In genomic region chr3:9365791-9366190, GRCm38 (mm10) we compare ENCODE assay signal across 19 mouse cellular contexts.
"Had no signal": no experiment of that assay in that cellular context is flagged by ENCODE, and none has a peak within 500 bp of the region (broad histone marks: within the 10 kb centered on the region; RNA-seq: fewer than 3 reads in every experiment).

No protein-coding gene starts in this region.

- H3K27me3 ChIP-seq: midbrain, embryonic 12.5 days; neural tube, embryonic 12.5 days had no signal

- H3K4me1 ChIP-seq: midbrain, embryonic 12.5 days; neural tube, embryonic 12.5 days had no signal

- H3K9me3 ChIP-seq: midbrain, embryonic 10.5 days; midbrain, embryonic 12.5 days; neural tube, embryonic 12.5 days had no signal

- H3K4me3 ChIP-seq: midbrain, embryonic 10.5 days; midbrain, embryonic 12.5 days; myocyte; neural tube, embryonic 12.5 days had no signal

- H3K4me2 ChIP-seq: lung, embryonic 14.5 days; midbrain, embryonic 12.5 days; neural tube, embryonic 12.5 days had no signal

- ATAC-seq: midbrain, embryonic 16.5 days had no signal

- H3K36me3 ChIP-seq: midbrain, embryonic 10.5 days; midbrain, embryonic 12.5 days; neural tube, embryonic 12.5 days had no signal

- H3K27ac ChIP-seq: liver, embryonic 14.5 days; midbrain, embryonic 10.5 days; midbrain, embryonic 12.5 days; neural tube, embryonic 12.5 days had no signal

- DNase-seq: lung, adult 18-20 months; lung, embryonic 14.5 days; lung, postnatal 10 days; lung, postnatal 4 days; midbrain, embryonic 14.5 days; retina, postnatal 1 day; right cerebral cortex, adult 18-20 months; right cerebral cortex, postnatal 25 days; right cerebral cortex, postnatal 4 days; spleen, adult 18-20 months; thymus, adult 18-20 months; thymus, postnatal 14 days; thymus, postnatal 36 days had no signal

- H3K9ac ChIP-seq: liver, embryonic 14.5 days; lung, embryonic 14.5 days; midbrain, embryonic 12.5 days; neural tube, embryonic 12.5 days had no signal
